Mouse (Mus musculus): ENCODE data around the gene Ptpn3.

DNA sequence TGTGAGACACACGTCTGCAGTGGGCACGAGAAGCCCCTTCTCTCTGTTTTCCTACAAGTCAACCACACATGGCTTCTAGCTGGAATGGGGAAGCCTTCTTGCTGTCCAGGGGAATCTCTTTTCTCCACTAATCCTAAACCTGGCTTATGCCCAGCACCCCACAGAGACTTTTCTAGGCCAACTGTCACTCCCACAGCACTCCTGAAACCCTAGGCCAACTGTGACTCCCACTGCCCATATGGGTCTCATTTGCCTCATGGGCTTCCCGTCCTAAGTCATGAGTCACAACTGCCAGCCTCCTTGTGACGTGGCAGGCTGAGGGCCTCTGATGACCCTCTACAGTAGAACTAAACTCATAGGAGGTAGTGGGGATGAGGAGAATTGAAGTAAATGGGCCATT lies 44.9 kb downstream of the Ptpn3 start:
- TF ChIP-seq CTCF (IDR thresholded peaks at IDR 0.05) (no peak), POLR2A (IDR thresholded peaks at IDR 0.05; ENCODE audit: insufficient read depth, low read depth, low read length) (no peak)
